Mouse (Mus musculus) kidney, adult 18-20 months (tissue): ENCODE measurements around the gene Uqcc2.

Source experiments
- DNase-seq: peaks from one replicate; pipeline ENCODE4 v3.0.0; 2021

The Uqcc2 gene

DNA sequence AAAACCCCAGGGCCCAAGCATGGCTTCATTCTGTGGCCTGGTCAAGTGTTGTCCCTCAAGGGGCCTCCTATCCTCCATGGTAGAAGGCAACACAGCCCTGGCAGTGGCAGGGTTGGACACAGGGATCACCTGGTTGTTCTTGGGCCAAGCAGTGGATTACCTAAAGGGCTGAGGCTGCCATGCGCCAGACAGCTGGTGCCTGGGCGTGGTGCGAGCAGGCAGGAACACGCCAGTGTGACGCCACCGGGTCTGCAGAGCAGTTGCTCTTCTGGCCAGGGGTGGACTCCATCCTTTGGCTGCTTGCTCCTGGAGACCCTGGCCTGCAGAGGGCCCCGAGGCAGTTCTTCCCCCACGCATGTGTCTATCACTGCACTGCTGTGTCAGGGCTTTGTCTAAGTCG lies 59.9 kb downstream of the Uqcc2 start:
- DNase-seq = no peak

DNA sequence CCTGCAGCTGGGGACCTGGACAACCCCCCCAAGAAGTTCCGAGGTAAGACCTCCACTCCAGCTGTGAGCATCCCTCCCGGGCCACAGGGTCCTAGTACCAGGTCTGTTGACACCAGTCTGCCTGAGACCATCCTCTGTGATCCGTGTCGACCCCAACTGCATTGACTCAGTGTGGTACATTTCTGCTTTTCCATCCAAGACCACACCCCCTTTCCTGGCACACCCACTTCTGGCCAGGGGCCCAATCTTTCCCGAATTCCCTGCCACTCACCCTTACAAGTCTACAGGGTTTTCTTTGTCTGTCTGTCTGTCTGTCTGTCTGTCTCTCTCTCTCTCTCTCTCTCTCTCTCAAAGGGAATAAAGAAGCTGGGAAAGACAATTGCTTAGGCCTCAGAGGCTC lies 60.6 kb downstream of the Uqcc2 start:
- DNase-seq = no peak
